Mouse (Mus musculus): ENCODE measurements around the gene Muc1. TPM values are rescaled to one million over a fixed set of nuclear protein-coding genes. Genes with fewer than 3 reads are reported as not detected.

Muc1 gene
- total and polyA plus RNA-seq, 3 experiments = 0.04 to 1.1 TPM; not detected in 1

- peaks cover 6% of the 10 kb centered on the region for H3K79me2 ChIP-seq (ENCODE audit: control insufficient read depth, insufficient read depth, low read length, poor library complexity)
- H3K4me1 ChIP-seq (ENCODE audit: control insufficient read depth in 1 of 2, insufficient read depth in 2 of 2, low read length in 2 of 2) = peaks cover 0 to 5% of the 10 kb centered on the region in 2 experiments; a peak in 2 of 4 replicates
- H3K4me3 ChIP-seq (ENCODE audit: control insufficient read depth in 1 of 2, insufficient read depth in 1 of 2, low read depth in 2 of 2, low read length in 2 of 2) = no peak overlapping the region
- no peak overlapping the region for H3K27ac ChIP-seq (ENCODE audit: control insufficient read depth, low read depth, low read length)
- H3K9ac ChIP-seq (ENCODE audit: control insufficient read depth, low read depth, low read length, poor library complexity, severe bottlenecking) = no peak overlapping the region
- TF ChIP-seq MYB (IDR thresholded peaks at IDR 0.05; ENCODE audit: low read depth, low read length) = no peak
- TF ChIP-seq RAD21 (IDR thresholded peaks at IDR 0.05; ENCODE audit: low read depth, low read length) = no peak
- TF ChIP-seq HCFC1 (IDR thresholded peaks at IDR 0.05; ENCODE audit: low read depth, low read length) = no peak
- no peak for TF ChIP-seq E2F4 (IDR thresholded peaks at IDR 0.05; ENCODE audit: borderline replicate concordance, low read depth, low read length)
- H3K27me3 ChIP-seq (ENCODE audit: control insufficient read depth in 1 of 2, insufficient read depth in 2 of 2, low read length in 2 of 2) = no peaks in the 10 kb centered on the region
- peaks cover 0 to 5% of the 10 kb centered on the region in 2 experiments; a peak in 3 of 4 replicates for H3K36me3 ChIP-seq (ENCODE audit: control insufficient read depth in 1 of 2, insufficient read depth in 2 of 2, low read length in 2 of 2)
- no peak for DNase-seq (ENCODE audit: low read depth, low spot score)
- H3K9me3 ChIP-seq (replicated peaks; ENCODE audit: insufficient read depth, low read length) = no peaks in the 10 kb centered on the region
Measured at GRCm38 (mm10) chr3:89206079-89206478, 22.8 kb upstream of the Muc1 start.

DNA sequence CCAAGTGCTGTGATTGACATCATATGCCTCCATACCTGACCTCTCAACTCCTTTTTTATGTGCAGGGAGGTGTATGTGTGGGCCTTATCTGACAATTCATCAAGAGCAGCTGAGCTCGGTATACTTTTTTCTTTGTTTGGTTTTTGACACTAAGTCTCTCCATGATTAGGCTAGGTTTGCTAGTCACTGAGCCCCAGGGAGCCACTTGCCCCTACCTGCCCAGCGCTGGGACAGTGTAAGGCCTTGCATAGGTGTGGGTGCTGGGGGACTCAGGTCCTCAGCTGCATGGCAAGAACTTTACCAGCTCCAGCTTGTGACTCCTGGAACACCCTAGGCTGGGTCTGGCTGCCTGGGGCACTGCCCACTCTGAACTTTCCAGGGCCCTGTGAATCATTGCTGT is 22.2 kb upstream of the Muc1 start:
- no peak for DNase-seq (ENCODE audit: low read depth, low spot score)
- no peak for TF ChIP-seq GATA1 (IDR thresholded peaks at IDR 0.05; ENCODE audit: low read depth, low read length)
- TF ChIP-seq E2F4 (IDR thresholded peaks at IDR 0.05; ENCODE audit: borderline replicate concordance, low read depth, low read length) = no peak
- TF ChIP-seq MEF2A (IDR thresholded peaks at IDR 0.05; ENCODE audit: extremely low read depth, insufficient replicate concordance, low read depth, low read length, poor library complexity, severe bottlenecking) = no peak
- no peak for TF ChIP-seq MAX (IDR thresholded peaks at IDR 0.05; ENCODE audit: low read length)
- TF ChIP-seq RAD21 (IDR thresholded peaks at IDR 0.05; ENCODE audit: low read depth, low read length) = no peak
- TF ChIP-seq POLR2AphosphoS5 (IDR thresholded peaks at IDR 0.05; ENCODE audit: borderline replicate concordance, low read depth, low read length) = no peak
- no peak for TF ChIP-seq SIN3A (IDR thresholded peaks at IDR 0.05; ENCODE audit: low read length)
- no peak for TF ChIP-seq USF2 (IDR thresholded peaks at IDR 0.05; ENCODE audit: borderline replicate concordance in 1 of 2, insufficient read depth in 1 of 2, low read depth in 1 of 2, low read length in 2 of 2)
- no peak for TF ChIP-seq NELFE (IDR thresholded peaks at IDR 0.05; ENCODE audit: low read depth, low read length)
- no peak for TF ChIP-seq CHD1 (IDR thresholded peaks at IDR 0.05; ENCODE audit: low read depth, low read length)
- no peak for TF ChIP-seq MXI1 (IDR thresholded peaks at IDR 0.05; ENCODE audit: low read depth, low read length)
- no peak for TF ChIP-seq UBTF (IDR thresholded peaks at IDR 0.05; ENCODE audit: borderline replicate concordance, insufficient read depth, low read depth, low read length)
- no peak for TF ChIP-seq CHD2 (IDR thresholded peaks at IDR 0.05; ENCODE audit: low read length)
- H3K4me1 ChIP-seq (ENCODE audit: control insufficient read depth in 1 of 2, insufficient read depth in 2 of 2, low read length in 2 of 2) = peaks cover 0 to 5% of the 10 kb centered on the region in 2 experiments; a peak in 2 of 4 replicates
- no peak overlapping the region for H3K27ac ChIP-seq (ENCODE audit: control insufficient read depth, low read depth, low read length)
- H3K79me2 ChIP-seq (ENCODE audit: control insufficient read depth, insufficient read depth, low read length, poor library complexity) = peaks cover 6% of the 10 kb centered on the region
- no peaks in the 10 kb centered on the region for H3K27me3 ChIP-seq (ENCODE audit: control insufficient read depth in 1 of 2, insufficient read depth in 2 of 2, low read length in 2 of 2)
- H3K4me3 ChIP-seq (ENCODE audit: control insufficient read depth in 1 of 2, insufficient read depth in 1 of 2, low read depth in 2 of 2, low read length in 2 of 2) = no peak overlapping the region
- no peaks in the 10 kb centered on the region for H3K9me3 ChIP-seq (replicated peaks; ENCODE audit: insufficient read depth, low read length)
- no peak overlapping the region for H3K9ac ChIP-seq (ENCODE audit: control insufficient read depth, low read depth, low read length, poor library complexity, severe bottlenecking)
- peaks cover 0 to 5% of the 10 kb centered on the region in 2 experiments; a peak in 3 of 4 replicates for H3K36me3 ChIP-seq (ENCODE audit: control insufficient read depth in 1 of 2, insufficient read depth in 2 of 2, low read length in 2 of 2)
